Mouse (Mus musculus) layer of hippocampus, postnatal 25 days (tissue): ENCODE results near the gene Wfdc3. TPM values are rescaled to one million over a fixed set of nuclear protein-coding genes. Genes with fewer than 3 reads are reported as not detected.
A peak's percentile ranks its signal among the peaks of the same experiment; 100 is the strongest.
"Not testable (repeated sequence)": the region's sequence is repeated elsewhere in the genome, so short reads cannot be mapped to it uniquely, and the experiment has no call there.

Experiments used
- DNase-seq, 2 experiments: peaks; one replicate each; pipeline ENCODE4 v3.0.0; 2022; ENCODE audit warnings: mixed read lengths in 2 of 2, low spot score in 1 of 2; ENCODE audit errors: extremely low spot score in 1 of 2
- total RNA-seq, 2 experiments: library from RNA; stranded (reverse); gene quantifications; 2 replicates each; pipeline ENCODE4 v1.2.3; 2021

Wfdc3 gene
- total RNA-seq, 2 experiments from 2014 or later, result 0.89 to 1.0 TPM

GRCm38 (mm10) chr2:164746693-164747092 lies 962 bp upstream of the Wfdc3 start:
- no peak for DNase-seq

- no peak for DNase-seq
Measured at GRCm38 (mm10) chr2:164744987-164745386, 744 bp downstream of the Wfdc3 start.

GRCm38 (mm10) chr2:164739876-164740275 lies 5.9 kb downstream of the Wfdc3 start:
- no peak for DNase-seq

- DNase-seq, result no peak
Measured at GRCm38 (mm10) chr2:164737377-164738090, 8.2 kb downstream of the Wfdc3 start.

GRCm38 (mm10) chr2:164735446-164735845 lies 10.3 kb downstream of the Wfdc3 start:
- DNase-seq, result no peak

- no peak for DNase-seq
Measured at GRCm38 (mm10) chr2:164734839-164735238, 10.9 kb downstream of the Wfdc3 start.

- no peak for DNase-seq
Measured at GRCm38 (mm10) chr2:164733259-164733658, 12.5 kb downstream of the Wfdc3 start.

GRCm38 (mm10) chr2:164731719-164732118 lies 14.0 kb downstream of the Wfdc3 start:
- no peak for DNase-seq

- peak; percentile 37 to 79 for DNase-seq
Measured at GRCm38 (mm10) chr2:164725895-164726619, 19.7 kb downstream of the Wfdc3 start.

GRCm38 (mm10) chr2:164723276-164723675 lies 22.5 kb downstream of the Wfdc3 start:
- no peak for DNase-seq

- DNase-seq, result not testable (repeated sequence)
Measured at GRCm38 (mm10) chr2:164716194-164716786, 29.4 kb downstream of the Wfdc3 start.

GRCm38 (mm10) chr2:164715005-164715404 lies 30.7 kb downstream of the Wfdc3 start, which contains the start of gene Spint5:
Spint5 (plus strand) TSS chr2:164715305.
- no peak for DNase-seq

- DNase-seq, result no peak
Measured at GRCm38 (mm10) chr2:164705991-164706390, 39.7 kb downstream of the Wfdc3 start.

GRCm38 (mm10) chr2:164705328-164705727 lies 40.4 kb downstream of the Wfdc3 start:
- no peak for DNase-seq

- no peak for DNase-seq
Measured at GRCm38 (mm10) chr2:164704235-164704634, 41.5 kb downstream of the Wfdc3 start.

- DNase-seq, result no peak
Measured at GRCm38 (mm10) chr2:164701761-164702160, 44.0 kb downstream of the Wfdc3 start.

GRCm38 (mm10) chr2:164700959-164701358 lies 44.8 kb downstream of the Wfdc3 start:
- no peak for DNase-seq

- no peak for DNase-seq
Measured at GRCm38 (mm10) chr2:164698201-164698600, 47.5 kb downstream of the Wfdc3 start, which contains the start of gene Spint4. Spint4 (plus strand) TSS chr2:164698501.

- DNase-seq, result no peak
Measured at GRCm38 (mm10) chr2:164684807-164685206, 60.9 kb downstream of the Wfdc3 start, which contains the start of gene Wfdc13. Wfdc13 (plus strand) TSS chr2:164685107.
